Mouse (Mus musculus): ENCODE results near the gene Rapgef6.

Gene Rapgef6

DNA sequence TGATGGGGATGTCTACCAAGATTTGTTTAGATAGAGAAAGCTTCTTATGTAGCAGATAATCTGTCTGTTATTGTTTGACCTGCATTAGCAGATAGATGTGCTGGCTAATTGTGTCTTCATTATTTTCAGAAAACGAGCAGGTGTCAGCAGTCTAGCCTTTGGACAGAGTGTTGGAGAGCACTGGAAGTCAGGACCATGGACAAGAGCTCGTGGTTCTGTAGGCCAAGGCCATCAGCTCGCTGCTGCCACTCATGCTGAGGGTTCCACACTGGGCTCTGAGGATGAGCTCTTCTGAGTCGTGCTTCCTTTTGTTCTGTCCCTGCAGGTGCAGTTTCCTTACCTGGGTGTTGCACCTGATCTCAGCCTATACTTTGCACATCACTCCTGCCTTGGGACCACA, 173.3 kb downstream of the Rapgef6 start:
- no peak for DNase-seq

DNA sequence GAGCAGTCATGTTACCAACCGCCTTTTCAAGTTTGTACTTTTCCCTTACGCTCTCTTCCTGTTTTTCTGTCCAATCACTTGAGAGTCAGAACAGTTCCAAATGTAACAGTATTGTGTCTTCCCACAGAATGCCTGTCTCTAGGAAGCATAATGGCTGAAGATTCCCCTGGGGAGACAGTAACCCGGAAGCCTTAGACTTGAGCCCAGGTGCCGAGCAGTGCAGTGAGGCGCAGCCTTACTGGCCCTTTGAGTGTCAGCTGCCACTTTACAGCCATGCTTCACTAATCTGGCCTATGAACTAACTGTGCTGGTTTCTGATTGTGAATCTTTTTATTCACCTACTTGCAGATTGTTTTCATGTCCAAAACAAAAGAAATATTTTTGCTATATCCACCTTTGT, 175.0 kb downstream of the Rapgef6 start:
- no peak for DNase-seq

DNA sequence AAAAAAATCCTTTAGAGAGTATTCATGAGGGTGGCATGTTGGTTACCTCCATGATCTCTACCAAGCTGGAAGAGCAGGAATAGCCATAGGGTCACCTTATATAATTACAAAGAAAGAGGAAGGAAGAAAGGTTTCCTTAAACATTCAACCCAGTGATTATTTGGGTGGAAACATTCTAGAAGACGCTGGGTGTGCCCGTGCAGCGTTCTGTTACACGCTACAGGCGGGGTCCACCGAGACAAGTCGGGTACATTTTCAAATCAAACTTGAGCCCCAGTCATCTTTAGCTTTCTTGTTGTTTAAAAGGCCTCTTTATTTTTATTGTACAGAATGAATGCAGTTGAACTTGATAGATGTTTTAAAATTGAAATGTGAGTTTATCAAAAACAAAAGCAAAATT, 176.0 kb downstream of the Rapgef6 start:
- no peak for DNase-seq

DNA sequence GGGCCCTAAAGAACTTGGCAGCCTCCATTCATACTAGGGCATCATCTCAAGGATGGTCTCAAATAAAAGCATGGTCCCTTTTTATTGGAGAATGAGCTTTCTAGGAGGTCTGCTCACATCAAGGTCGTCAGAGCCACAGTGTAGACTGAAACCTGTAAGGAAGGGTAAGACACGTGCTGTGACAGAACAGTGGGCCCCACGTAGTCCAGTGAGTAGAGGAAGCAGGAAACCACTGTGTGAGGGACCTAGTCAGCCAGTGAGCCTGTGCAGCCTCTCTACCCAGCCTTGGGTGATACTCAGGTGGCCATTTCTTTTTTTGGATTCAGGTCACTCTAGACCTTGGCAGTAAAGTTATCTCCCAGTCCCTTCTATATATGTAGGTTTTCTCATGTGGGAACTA, 177.3 kb downstream of the Rapgef6 start:
- DNase-seq: no peak

DNA sequence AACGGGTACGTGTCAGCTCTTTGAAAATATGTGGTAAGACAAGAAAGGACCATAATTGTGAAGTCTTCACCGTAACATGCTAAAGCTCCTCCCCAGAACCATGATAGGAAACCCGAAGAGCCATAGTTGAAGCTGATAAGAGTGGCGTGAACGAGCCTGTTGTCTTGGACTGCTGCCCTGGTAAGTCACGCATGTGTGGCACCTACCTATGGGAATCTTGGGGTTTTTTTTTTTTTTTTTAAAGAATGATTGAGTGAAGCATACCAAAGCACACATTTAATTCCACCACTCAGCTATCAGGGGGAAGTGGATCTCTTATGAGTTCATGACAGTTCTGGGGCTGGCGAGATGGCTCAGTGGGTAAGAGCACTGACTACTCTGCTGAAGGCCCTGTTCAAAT, 179.2 kb downstream of the Rapgef6 start:
- no peak for DNase-seq

DNA sequence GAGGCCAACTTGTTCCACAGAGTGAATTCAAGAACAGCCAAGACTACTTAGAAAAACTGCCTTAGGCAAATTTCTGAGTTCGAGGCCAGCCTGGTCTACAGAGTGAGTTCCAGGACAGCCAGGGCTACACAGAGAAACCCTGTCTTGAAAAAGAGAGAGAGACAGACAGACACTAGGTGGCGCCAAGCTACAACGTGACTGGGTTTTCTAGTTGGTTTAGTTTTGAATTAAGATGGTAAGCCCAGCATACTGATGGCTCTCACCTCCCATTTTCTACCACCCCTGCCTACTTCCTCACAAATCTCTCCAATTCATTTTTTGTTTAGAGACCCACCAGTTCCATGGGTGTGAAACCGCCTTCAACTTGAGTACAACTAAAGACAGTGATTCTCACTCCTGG, 180.7 kb downstream of the Rapgef6 start:
- peak; percentile 68 for DNase-seq

DNA sequence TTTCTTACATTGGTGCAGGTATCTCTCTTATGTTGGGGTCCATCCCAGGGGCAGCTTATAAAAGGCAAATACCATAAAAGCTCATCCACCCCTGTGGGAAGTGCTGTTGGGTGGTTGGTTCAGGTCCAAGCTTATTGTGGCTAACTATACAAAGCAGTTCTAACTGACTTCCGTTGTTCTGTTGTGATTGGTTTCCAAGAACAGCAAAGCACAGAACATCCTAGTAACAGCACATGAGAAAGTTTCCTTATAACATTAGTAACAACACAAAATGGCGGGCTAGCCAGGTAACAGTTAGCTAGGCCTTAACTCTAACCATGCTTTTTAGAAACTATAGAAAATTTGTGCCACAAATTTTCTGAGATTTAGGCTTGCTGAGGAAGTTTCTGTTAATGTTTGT, 185.5 kb downstream of the Rapgef6 start:
- no peak for DNase-seq

DNA sequence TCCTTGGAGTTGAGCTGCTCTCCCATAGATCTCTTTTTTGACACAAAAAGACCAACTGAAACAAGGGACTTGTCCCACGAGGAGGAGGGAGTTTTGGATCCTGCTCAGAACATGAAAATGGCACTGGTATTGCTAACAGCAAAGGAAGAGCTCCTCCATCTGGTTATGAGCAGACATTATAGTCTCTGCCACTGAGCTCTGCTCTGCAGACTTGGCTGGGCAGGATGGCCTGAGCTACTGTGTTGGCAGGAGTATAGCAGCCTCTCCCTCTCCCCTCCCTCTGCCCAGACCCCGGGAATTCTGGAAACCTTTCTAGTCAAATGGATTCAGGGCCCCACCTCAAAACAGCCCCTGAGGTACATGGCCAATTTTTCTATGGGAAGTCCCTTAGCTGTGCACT, 187.0 kb downstream of the Rapgef6 start:
- no peak for DNase-seq

DNA sequence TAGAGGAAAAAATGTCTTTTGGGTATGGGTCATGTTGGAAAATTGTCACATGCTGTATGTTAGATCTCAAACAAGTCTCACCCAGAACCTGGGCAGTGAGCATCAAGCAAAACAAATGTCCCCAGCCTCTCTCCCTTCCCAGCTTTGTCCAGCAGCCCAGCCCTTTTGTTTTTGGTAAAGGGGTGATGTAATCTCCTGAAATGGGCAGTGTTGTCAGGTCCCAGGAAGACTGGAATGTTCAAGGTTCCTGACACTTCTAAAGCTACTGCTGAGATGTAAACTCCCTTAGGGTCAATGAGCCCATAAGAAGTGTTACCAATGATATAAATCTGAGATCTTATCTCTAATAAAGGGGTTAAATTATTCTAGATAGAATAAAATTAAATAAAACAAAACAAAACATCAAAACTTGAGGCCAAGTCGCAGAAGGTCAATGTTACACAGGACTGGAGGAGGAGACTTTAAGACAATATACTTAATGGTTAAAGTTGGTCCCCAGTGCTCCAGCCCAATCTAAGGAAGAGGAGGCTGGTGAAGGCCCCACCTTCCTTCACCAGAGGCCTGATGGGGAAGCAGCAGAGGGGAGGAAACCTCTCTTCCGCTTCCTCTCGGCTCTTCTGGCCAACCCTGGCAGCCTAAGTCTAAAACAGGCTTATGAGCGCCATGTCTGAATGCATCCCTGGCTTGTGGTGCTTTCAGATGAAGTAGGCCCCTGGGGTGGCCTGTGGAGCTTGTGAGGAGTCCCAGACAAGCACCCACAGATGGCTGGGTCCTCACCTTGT, 188.1 kb downstream of the Rapgef6 start:
- no peak for DNase-seq

DNA sequence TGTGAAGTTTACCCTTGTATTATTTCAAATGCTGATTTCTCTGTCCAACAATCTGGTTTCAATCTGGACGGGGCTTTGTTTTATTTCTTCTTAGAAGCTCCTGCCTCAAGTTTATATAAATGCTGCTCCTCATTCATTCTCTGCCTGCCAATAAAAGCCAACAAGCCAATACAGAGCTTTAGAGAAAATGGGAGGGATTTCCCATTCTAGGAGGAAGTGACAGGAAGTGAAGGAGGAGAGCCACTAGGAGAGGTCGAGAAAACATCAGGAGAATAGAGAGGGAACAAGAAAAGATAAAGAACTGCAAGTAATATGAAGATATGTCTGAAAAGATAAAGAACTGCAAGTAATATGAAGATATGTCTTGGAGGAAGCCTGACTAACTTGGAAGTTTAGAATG, 190.2 kb downstream of the Rapgef6 start:
- DNase-seq: no peak

DNA sequence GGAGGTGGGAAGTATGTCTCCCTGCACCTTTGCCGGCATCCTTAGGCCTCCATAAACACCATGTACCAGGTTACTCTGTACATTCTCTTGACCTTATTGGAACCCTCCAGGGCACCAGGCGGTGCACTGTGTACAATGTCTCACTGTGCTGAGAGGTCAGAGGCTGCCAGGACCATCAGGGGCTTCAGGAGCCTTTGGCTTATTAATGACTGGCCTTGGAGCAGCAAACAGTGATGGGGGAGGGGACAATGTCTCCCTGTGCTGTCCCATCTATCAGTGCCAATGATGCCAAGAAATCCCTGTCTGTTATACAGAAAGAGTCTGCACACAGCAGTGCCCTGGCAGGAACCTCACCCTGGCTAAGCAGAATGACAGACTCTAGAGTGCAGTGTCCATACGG, 195.2 kb downstream of the Rapgef6 start:
- no peak for DNase-seq

DNA sequence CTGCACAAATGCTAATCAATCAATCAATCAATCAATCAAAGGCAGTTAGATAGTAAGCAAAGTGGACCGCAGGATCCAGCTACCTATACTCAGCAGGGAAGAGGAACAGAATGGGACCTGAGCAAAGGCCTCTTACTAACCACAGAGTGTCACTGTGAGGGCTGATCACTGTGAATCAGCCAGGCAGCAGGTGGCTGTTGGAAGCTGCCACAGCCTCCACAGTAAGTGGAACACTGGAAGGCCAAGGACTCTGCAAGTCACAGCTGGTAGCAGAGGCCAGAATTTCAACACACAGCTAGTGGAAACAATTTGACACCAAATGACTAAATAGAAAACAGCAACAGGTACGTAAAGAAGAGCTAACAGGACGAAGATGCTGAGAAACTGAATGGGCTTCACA, 196.0 kb downstream of the Rapgef6 start:
- DNase-seq: no peak

DNA sequence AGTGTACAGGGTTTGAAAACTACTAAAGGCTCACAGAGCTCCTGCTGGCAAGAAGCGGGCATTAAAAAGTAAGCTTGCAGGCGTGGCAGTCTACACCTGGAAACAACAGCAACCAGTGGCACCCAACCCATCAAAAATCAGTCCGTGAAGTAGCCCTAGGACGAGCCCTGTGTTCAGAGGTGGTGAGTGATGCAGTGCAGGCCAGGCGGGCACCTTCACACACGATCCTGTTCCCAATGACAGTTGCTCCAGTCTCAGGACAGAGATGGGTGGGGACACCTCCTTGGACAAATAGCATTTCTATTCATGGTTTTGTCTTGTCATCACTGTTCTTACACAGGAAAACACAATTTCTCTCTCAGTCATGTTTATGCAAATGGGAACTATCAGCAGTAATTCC, 199.4 kb downstream of the Rapgef6 start:
- no peak for DNase-seq

DNA sequence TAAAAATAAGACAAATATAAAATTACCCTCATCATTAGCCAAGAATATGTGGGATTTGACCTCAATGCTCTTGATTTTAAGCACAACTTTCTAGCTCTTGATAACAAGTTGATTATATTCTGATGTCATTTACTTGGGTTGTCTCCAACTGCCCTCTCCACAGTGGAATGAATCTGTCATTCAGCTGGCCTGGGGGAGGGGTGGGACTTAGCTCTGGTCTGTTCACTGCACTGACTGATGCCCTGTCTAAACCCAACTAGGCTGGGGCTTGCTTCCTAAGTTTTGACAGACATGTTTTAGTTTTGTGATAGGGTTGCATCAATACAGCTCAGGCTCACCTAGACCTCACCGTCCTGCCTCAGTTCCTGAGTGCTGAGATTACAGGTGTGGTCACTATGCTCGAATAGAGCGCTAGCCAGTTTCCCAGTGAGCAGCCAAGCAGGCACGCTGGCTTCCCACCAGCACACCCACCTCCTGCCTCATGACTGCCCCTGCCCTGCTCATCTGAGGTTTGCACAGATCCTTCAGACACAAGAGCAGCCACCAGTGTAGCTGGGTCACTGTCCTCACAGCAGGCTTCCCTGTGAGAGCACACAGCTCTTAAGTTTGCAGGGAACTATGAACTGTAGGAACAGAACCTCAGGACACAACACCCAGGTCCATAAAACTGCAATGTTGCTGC, 201.8 kb downstream of the Rapgef6 start:
- peak; percentile 85 for DNase-seq

DNA sequence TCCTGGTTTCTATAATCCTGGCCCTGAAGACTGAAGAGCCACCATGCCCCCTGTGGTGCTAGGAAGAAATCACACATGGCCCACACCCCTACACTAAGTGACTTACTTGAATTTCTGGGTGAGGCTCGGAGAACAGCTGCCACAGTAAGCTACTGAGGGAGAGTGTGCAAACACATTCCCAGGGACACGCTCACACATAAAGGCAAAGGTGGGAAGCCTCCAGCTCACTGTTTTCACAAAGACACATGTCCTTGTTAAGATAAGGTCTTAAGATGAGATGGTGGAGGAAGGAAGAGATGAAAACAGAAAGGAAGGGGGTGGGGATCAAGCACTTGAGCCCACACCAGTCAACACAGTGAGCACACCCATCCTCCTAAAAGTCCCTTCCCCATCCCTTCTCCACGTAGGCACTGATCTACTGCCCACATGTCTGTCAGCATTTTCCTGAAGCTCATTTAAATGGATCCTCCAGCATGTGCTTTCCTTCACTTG, 204.0 kb downstream of the Rapgef6 start:
- DNase-seq: no peak

DNA sequence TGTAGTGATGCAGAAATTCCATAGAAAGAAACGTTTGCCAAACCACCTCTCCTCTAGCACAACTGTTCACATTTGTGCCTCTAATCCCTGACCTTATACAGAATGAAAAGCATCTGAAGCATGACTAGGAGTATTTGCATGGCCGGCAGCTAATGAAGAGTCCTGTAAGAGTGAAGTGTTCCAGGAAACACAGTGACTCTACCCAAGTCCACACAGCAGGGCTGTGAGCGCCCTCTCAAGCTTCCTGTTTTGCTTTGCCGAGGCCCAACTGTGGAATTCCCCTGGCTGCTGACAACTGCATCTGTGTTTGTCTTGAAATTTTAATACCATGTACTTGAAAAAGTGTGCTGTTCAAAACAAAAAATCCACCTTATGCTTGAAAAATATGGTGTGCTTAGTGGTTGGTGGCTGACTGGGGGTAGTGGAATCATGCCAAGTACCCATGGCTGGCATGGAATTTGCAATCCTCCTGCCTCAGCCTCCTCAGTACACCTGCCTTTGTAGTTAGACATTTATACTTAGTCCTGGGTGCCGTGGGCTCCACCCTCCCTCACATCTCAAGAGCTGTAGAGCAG, 204.8 kb downstream of the Rapgef6 start:
- DNase-seq: peak; percentile 65

DNA sequence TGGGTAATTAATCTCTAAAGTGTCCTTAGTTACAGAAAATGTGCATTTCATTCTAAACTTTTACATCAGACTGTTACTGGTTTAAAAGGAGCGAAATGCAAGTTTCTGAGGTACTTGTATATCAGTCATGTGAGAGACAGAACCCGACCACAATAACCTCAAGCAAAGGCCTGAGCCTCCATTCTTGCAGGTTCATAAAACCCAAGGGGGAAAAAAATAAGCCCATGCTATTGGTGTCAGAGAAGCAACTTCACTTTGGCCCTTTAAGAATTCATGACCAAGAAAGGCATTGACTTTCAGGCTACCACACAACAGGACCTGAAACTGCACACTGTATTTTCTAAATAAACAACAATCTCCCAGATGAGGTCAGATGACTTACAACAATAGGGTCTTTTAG, 205.7 kb downstream of the Rapgef6 start:
- DNase-seq: no peak

DNA sequence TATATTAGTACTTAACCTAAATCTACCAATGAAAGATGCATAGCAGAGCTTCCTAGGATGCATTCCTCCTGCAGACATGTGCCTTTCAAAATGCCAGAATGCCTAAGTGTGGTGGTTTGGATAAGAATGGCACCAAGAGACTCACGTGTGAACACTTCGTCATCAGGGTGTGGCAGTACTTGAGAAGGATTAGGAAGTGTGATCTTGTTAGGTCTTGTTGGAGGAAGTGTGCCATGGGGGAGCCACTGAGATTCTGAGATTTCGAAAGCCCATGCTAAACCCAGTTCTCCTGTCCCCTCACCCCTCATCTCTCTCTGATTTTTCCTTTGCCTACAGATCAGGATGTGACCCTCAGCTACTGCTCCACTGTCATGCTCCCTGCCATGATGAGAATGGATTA, 206.7 kb downstream of the Rapgef6 start:
- DNase-seq: no peak

DNA sequence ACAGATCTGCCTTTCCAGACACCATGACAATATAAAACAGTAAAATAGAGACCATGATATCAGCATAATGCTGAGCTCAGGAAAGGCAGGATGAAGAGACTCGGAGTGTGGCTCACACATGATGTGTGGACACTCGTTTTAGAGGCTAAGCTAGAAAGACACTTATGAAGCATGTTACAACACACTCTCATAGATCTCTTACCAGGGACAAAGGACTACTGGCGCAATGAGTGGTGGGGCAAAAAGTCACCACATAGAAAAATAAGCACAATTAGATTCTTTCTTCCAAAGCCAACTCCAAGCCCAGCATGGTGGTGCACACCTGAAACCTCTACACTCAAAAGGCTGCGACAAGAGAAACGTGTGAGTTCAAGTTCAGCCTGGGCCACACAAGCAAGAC, 208.3 kb downstream of the Rapgef6 start:
- no peak for DNase-seq

DNA sequence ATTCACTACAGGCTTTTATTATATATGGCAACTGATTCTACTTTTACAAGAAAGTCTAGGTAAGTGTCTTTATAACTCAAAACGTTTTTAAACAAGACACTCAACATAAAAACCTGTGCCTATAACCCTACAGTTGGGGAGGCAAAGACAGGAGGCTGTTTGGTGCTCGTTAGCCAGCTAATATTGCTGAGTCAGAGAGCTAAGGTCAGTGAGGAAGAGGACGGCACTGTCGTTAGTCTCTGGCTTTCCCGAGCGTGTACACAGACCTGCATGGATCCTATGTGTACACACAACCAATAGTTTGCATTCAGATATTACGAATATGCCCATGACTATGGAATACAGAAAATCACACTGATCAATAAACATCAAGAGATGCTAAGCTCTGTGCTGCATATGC, 208.7 kb downstream of the Rapgef6 start:
- no peak for DNase-seq

DNA sequence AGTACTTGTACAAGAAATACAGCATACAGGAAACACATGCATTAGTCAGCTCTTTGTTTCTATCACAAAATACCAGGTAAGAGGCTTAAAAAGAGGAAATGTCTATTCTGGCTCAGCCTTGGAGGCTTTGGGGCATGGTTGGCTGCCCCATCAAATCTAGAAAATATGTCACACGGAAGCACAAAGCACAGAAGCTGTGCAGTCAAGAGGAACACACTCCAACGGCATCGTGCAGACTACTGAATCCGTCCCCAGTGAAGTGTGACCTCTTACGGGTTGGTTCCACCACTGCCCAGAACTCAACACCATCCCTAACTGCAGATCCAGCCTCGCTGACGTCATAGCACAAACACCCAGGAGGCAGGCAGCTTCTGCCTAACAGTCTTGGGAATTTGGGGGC, 210.9 kb downstream of the Rapgef6 start:
- no peak for DNase-seq

DNA sequence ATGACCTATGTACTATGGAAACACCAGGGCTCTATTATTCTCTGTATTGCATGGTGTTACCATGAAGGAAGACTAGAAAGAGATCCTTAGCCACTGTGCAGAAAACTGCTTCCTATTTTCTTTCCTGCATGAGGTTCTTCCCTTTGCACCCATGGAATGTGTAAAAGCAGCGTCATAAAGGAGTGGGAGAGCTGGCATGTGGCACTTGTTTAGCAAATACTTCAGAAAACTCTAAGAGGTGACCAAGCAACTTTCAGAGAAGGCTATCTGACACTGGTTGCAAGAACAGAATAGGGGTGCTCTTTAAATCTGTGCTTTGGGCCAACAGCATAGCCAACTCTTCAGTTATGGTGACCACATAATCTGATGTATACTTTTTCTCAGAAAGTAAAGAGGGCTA, 212.5 kb downstream of the Rapgef6 start:
- DNase-seq: no peak

DNA sequence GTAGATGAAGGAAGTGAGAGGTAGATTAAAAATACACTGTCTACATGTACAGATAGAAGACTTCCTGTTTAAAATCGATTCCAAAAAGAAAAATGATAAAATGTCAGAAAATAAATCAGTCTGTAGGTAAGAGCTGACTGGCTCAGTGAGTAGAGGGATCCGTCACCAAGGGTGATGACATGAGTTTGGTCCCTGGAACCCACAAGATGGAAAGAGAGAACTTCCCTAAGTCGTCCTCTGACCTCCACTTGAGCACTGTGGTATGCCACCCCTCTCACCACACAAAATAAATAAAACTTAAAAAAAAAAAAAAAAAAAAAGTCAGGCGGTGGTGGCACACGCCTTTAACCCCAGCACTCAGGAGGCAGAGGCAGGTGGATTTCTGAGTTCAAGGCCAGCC, 214.3 kb downstream of the Rapgef6 start:
- DNase-seq: no peak

DNA sequence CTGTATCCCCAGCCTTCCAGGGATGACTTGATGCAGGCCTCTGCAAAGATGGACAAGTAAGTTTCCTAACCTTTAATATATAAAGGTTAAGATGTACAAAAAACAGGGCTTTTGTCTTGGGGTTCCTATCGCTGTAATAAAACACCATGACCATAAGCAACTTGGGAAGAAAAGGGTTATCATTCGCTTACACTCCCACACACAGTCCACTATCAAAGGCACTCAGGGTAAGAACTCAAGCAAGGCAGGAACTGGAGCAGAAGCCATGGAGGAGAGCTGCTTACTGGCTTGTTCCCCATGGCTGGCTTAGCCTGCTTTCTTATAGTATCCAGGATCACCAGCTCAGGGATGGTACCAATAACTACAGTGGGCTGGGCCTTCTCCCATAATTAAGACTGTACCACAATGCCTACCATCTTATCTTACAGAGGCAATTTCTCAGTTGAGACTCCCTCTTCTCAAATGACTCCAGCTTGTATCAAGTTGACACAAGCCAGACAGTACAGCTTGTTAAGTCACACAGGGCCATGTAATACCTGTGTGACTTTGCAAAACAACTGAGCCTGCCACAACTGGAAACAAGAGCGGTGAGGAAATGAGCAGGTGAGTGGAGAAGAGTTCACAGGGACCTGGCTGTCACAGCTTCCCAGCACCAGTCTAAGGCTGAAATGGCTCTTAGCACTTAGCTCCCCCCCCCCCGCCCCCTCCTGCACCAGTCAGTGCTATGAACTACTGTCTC, 216.5 kb downstream of the Rapgef6 start:
- DNase-seq: no peak

All from layer of hippocampus, adult 9-11 months (tissue).